Comparison of ENCODE assay signal across 30 mouse cellular contexts in the genomic region with DNA sequence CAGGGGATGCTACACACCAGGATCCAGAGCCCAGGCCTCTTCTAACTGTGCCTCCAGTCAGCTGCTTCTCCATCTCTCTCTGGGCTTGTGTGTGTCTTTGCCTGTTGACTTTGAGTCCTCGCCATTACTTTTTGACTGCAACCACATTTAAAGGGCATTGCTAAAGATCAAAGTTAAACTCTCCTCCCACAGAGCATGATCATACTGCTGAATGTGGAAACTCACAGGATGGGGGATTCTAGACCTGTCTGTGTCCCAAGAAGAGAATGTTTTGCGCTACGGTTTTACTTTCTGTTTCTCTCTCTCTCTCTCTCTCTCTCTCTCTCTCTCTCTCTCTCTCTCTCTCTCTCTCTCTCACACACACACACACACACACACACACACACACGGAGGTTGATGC. TPM values are rescaled to one million over a fixed set of nuclear protein-coding genes. Genes with fewer than 3 reads are reported as not detected.
DNase-seq lines count a peak whose midpoint lies in the region; ATAC-seq and TF ChIP-seq lines count a peak whose summit lies in the region.
"Had no signal": no experiment of that assay in that cellular context is flagged by ENCODE, and none has a peak within 500 bp of the region (broad histone marks: within the 10 kb centered on the region; RNA-seq: fewer than 3 reads in every experiment).

No protein-coding gene starts in this region.

- WGBS in midbrain, embryonic 16.5 days, result 84% methylated on average over 4 of the region's 4 CpGs

- H3K9me3 ChIP-seq in midbrain, embryonic 16.5 days (replicated peaks; ENCODE audit: control insufficient read depth, low read length, poor library complexity, severe bottlenecking), result no peaks in the 10 kb centered on the region
- H3K9me3 ChIP-seq: forebrain, embryonic 13.5 days; heart, embryonic 13.5 days; hindbrain, embryonic 10.5 days; hindbrain, embryonic 15.5 days; intestine, embryonic 15.5 days; lung, embryonic 15.5 days; neural tube, embryonic 13.5 days had no signal

- no peak overlapping the region for H3ac ChIP-seq in myocyte (ENCODE audit: control insufficient read depth, insufficient read length)

- peak overlapping the region; percentile 30 for H3K4me2 ChIP-seq in myocyte (ENCODE audit: low read depth)
- H3K4me2 ChIP-seq in midbrain, embryonic 16.5 days (ENCODE audit: low read length), result no peak overlapping the region
- H3K4me2 ChIP-seq: forebrain, embryonic 13.5 days; heart, embryonic 13.5 days; hindbrain, embryonic 15.5 days; intestine, embryonic 15.5 days; lung, embryonic 15.5 days; neural tube, embryonic 13.5 days had no signal

- H3K9ac ChIP-seq in midbrain, embryonic 16.5 days (ENCODE audit: low read depth, low read length), result no peak overlapping the region
- H3K9ac ChIP-seq: forebrain, embryonic 13.5 days; heart, embryonic 13.5 days; hindbrain, embryonic 15.5 days; intestine, embryonic 15.5 days; liver, embryonic 14.5 days; lung, embryonic 15.5 days; neural tube, embryonic 13.5 days had no signal

- peaks cover 7% of the 10 kb centered on the region for H3K4me1 ChIP-seq in midbrain, embryonic 16.5 days (ENCODE audit: control insufficient read depth, insufficient read depth, low read length)
- H3K4me1 ChIP-seq: forebrain, embryonic 13.5 days; intestine, embryonic 15.5 days; lung, embryonic 15.5 days; neural tube, embryonic 13.5 days had no signal

- ATAC-seq in CD4-positive, CD25-positive, alpha-beta regulatory T cell, adult 4 months, result peak; percentile 88
- ATAC-seq in inflammation-experienced regulatory T-cells, adult 6 months, result peak; percentile 91
- ATAC-seq in midbrain, embryonic 16.5 days, result no peak
- ATAC-seq: forebrain, embryonic 13.5 days; intestine, embryonic 15.5 days had no signal

- H3K27ac ChIP-seq in midbrain, embryonic 16.5 days (ENCODE audit: low read length), result no peak overlapping the region
- H3K27ac ChIP-seq: forebrain, embryonic 13.5 days; heart, embryonic 13.5 days; hindbrain, embryonic 10.5 days; hindbrain, embryonic 15.5 days; intestine, embryonic 15.5 days; liver, embryonic 14.5 days; lung, embryonic 15.5 days; neural tube, embryonic 13.5 days; stomach, postnatal 0 days had no signal

- no peaks in the 10 kb centered on the region for H3K79me2 ChIP-seq in myocyte (ENCODE audit: control insufficient read depth, insufficient read depth)

- H3K36me3 ChIP-seq in myocyte (ENCODE audit: control insufficient read depth, insufficient read depth), result no peaks in the 10 kb centered on the region
- no peaks in the 10 kb centered on the region for H3K36me3 ChIP-seq in midbrain, embryonic 16.5 days (ENCODE audit: control insufficient read depth, insufficient read depth, low read length)
- H3K36me3 ChIP-seq: heart, embryonic 13.5 days; hindbrain, embryonic 10.5 days; hindbrain, embryonic 15.5 days; intestine, embryonic 15.5 days; lung, embryonic 15.5 days; neural tube, embryonic 13.5 days had no signal

- TF ChIP-seq POLR2A in myocyte (IDR thresholded peaks at IDR 0.05; ENCODE audit: insufficient read length, low read depth), result no peak

- no peak overlapping the region for H3K4me3 ChIP-seq in myocyte
- H3K4me3 ChIP-seq in midbrain, embryonic 16.5 days (ENCODE audit: low read depth, low read length), result no peak overlapping the region
- H3K4me3 ChIP-seq: forebrain, embryonic 13.5 days; heart, embryonic 13.5 days; hindbrain, embryonic 10.5 days; hindbrain, embryonic 15.5 days; intestine, embryonic 15.5 days; lung, embryonic 15.5 days; neural tube, embryonic 13.5 days had no signal

- peak; percentile 71 for DNase-seq in T-cell, adult 2 months (ENCODE audit: low spot score)
- no peak for DNase-seq in gastrocnemius, postnatal 25 days
- DNase-seq in kidney, postnatal 36 days, result no peak
- DNase-seq: adrenal gland, postnatal 10 days; B cell, adult 2 months; cerebellum, adult 11 months; cerebellum, adult 9-10 months; cerebellum, postnatal 36 days; gastrocnemius, postnatal 36 days; heart, postnatal 10 days; kidney, adult 8-10 months; kidney, postnatal 10 days; liver; midbrain, embryonic 14.5 days; right cerebral cortex, postnatal 14 days; thymus, adult 18-20 months; thymus, postnatal 4 days had no signal

- H3K27me3 ChIP-seq in myocyte (ENCODE audit: control insufficient read depth, insufficient read depth, insufficient read length), result peaks cover 41% of the 10 kb centered on the region
- H3K27me3 ChIP-seq in midbrain, embryonic 16.5 days (ENCODE audit: control insufficient read depth, insufficient read depth, low read depth, low read length), result no peaks in the 10 kb centered on the region
- H3K27me3 ChIP-seq: forebrain, embryonic 13.5 days; heart, embryonic 13.5 days; hindbrain, embryonic 15.5 days; intestine, embryonic 15.5 days; lung, embryonic 15.5 days; neural tube, embryonic 13.5 days had no signal

TF ChIP-seq in myocyte, 11 proteins besides CTCF, POLR2A, EP300 and RAD21:
- TF ChIP-seq CEBPB (IDR thresholded peaks at IDR 0.05; ENCODE audit: insufficient read depth, poor library complexity, severe bottlenecking), result no peak

RNA-seq across cellular contexts. Expression of a gene that starts 55.3 kb away (rescaled TPM):
- 100 to 1,000 TPM; 105 to 118 TPM for polyA plus RNA-seq in CD4-positive, CD25-positive, alpha-beta regulatory T cell, adult 4 months (2017; shearing (Covaris generic))
- 100 to 1,000 TPM; 101 to 137 (median 110) TPM for polyA plus RNA-seq in inflammation-experienced regulatory T-cells, adult 6 months (2017; shearing (Covaris generic))
- not detected for polyA plus RNA-seq in myocyte (2012; fragmentation: generic; extraction: Trizol)
- 1 to 10 TPM; 7.3 to 9.4 TPM for total RNA-seq in gastrocnemius, postnatal 25 days (2021)
- 6.0 and 7.2 TPM in 2 replicates for polyA plus RNA-seq in midbrain, embryonic 16.5 days (2015; fragmentation: Nextera tagmentation; extraction: Ambion mirVana)

Comparison
In these comparisons a context has a peak if more than half of its experiments do, and no peak if none do; other contexts are left out.
1. RNA of a gene that starts 55.3 kb away (polyA plus RNA-seq): 105 to 118 TPM in CD4-positive, CD25-positive, alpha-beta regulatory T cell, adult 4 months and 101 to 137 TPM in inflammation-experienced regulatory T-cells, adult 6 months; 6.0 to 7.2 TPM in midbrain, embryonic 16.5 days and not detected in myocyte (single experiment); every median in the first group is over 10 times any median in the second.